Mouse (Mus musculus): Measurements from ENCODE around the gene Ube2g2. TPM values are rescaled to one million over a fixed set of nuclear protein-coding genes. Genes with fewer than 3 reads are reported as not detected.

The Ube2g2 gene
- polyA plus RNA-seq, 1 experiment from 2014 or later, result 53.0 TPM

DNA sequence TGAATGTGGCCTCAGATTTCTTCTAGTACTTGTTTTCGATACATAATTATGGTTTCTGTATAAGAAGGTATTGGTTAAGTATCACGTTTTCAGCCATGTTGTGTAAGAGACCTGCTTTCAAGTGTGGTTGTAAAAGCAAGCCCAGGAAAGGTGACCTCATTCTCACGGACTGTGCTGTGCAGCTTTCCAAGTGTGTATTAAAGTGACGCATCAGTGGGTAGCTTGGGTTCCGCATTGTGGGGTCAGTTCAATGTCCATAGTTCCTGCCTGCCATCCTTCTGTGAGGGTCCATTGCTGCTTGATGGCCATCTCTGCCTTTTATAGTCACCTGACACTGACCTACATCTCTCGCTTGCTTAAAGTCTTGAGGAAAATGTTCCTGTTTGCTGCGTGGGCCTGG is 5.1 kb upstream of the Ube2g2 start:
- H3K9ac ChIP-seq (ENCODE audit: low read length), result no peak overlapping the region

DNA sequence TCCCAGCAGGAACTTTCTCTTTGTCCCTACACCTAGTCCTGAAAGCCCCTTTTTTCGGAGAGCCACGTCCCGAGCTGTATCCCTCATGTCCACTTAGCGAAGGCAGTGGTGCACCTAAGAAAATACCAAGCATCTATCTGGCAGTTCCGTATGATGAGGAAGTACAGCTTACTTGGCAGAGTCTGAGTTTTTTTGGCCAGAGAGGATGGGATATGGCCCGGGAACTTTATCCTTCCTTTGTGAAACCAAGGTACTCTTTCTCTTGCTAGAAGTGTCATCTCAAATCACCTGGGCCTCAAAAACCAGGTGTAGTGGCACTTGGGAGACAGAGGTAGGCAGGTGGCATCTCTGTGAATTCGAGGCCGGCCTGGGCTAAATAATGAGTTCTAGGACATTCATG is 529 bp upstream of the Ube2g2 start:
- Histone ChIP-seq H3K27me3 (ENCODE audit: control insufficient read depth, insufficient read depth, low read length) (no peaks in the 10 kb centered on the region), H3K9ac (ENCODE audit: low read length) (peak overlapping the region; percentile 94), H3K4me1 (ENCODE audit: control insufficient read depth in 2 of 2, insufficient read depth in 2 of 2, low read length in 2 of 2) (peaks cover 14 to 29% of the 10 kb centered on the region in 2 experiments), H3K4me3 (ENCODE audit: control insufficient read depth in 1 of 2, insufficient read depth in 1 of 2, low read depth in 1 of 2, low read length in 2 of 2) (peak overlapping the region; percentile 90 to 98; a peak in 3 of 4 replicates), H3K27ac (replicated peaks in 1 of 2; ENCODE audit: control insufficient read depth in 1 of 2, insufficient read depth in 1 of 2, low read depth in 2 of 2, low read length in 2 of 2) (peak overlapping the region; percentile 60 to 83), H3K4me2 (ENCODE audit: low read length) (peak overlapping the region; percentile 84), H3K36me3 (ENCODE audit: control insufficient read depth, insufficient read depth, low read length) (peaks cover 33% of the 10 kb centered on the region), H3K9me3 (ENCODE audit: control insufficient read depth, low read length) (no peaks in the 10 kb centered on the region)
- WGBS, result 74% methylated on average over 8 of the region's 8 CpGs
- ATAC-seq (ENCODE audit: insufficient number of reproducible peaks, insufficient read depth, low FRiP score, low read depth), result no peak

More for the DNA sequence above, 5.1 kb upstream of the Ube2g2 start:
- Histone ChIP-seq H3K4me3 (ENCODE audit: control insufficient read depth in 1 of 2, insufficient read depth in 1 of 2, low read depth in 1 of 2, low read length in 2 of 2) (no peak overlapping the region), H3K27ac (replicated peaks in 1 of 2; ENCODE audit: control insufficient read depth in 1 of 2, insufficient read depth in 1 of 2, low read depth in 2 of 2, low read length in 2 of 2) (no peak overlapping the region), H3K4me1 (ENCODE audit: control insufficient read depth in 2 of 2, insufficient read depth in 2 of 2, low read length in 2 of 2) (peaks cover 0 to 9% of the 10 kb centered on the region in 2 experiments; a peak in 2 of 4 replicates), H3K9me3 (ENCODE audit: control insufficient read depth, low read length) (no peaks in the 10 kb centered on the region), H3K27me3 (ENCODE audit: control insufficient read depth, insufficient read depth, low read length) (no peaks in the 10 kb centered on the region), H3K4me2 (ENCODE audit: low read length) (no peak overlapping the region), H3K36me3 (ENCODE audit: control insufficient read depth, insufficient read depth, low read length) (peaks cover 59% of the 10 kb centered on the region)
- no peak for ATAC-seq (ENCODE audit: insufficient number of reproducible peaks, insufficient read depth, low FRiP score, low read depth)
- 93% methylated on average over 7 of the region's 7 CpGs for WGBS

DNA sequence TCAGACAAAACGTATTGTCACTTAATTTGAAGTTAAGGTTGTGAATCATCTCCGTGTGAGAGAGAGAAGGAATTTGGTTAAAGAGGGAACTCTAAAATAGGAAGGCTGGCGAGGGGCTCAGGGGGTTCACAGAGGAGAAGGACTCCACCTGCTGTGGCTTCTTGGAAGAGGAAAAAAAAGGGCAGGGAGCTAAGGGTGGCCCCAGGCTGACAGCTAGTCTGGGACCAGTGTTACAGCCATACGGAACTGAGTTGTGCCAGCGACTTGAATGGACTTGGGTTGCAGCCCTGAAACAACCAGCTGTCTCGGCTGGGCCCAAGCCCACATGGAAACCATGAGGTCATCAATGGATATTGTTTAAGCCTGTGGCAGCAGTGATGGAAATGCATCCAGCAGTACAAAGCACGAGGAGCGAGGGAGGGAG is 1.0 kb downstream of the Ube2g2 start:
- Histone ChIP-seq H3K27ac (replicated peaks in 1 of 2; ENCODE audit: control insufficient read depth in 1 of 2, insufficient read depth in 1 of 2, low read depth in 2 of 2, low read length in 2 of 2) (peak overlapping the region; percentile 76 to 83), H3K4me2 (ENCODE audit: low read length) (peak overlapping the region; percentile 84), H3K36me3 (ENCODE audit: control insufficient read depth, insufficient read depth, low read length) (peaks cover 17% of the 10 kb centered on the region), H3K4me1 (ENCODE audit: control insufficient read depth in 2 of 2, insufficient read depth in 2 of 2, low read length in 2 of 2) (peaks cover 14 to 29% of the 10 kb centered on the region in 2 experiments), H3K9me3 (ENCODE audit: control insufficient read depth, low read length) (no peaks in the 10 kb centered on the region), H3K27me3 (ENCODE audit: control insufficient read depth, insufficient read depth, low read length) (no peaks in the 10 kb centered on the region), H3K4me3 (ENCODE audit: control insufficient read depth in 1 of 2, insufficient read depth in 1 of 2, low read depth in 1 of 2, low read length in 2 of 2) (peak overlapping the region; percentile 90 to 98), H3K9ac (ENCODE audit: low read length) (peak overlapping the region; percentile 94)
- no peak for ATAC-seq (ENCODE audit: insufficient number of reproducible peaks, insufficient read depth, low FRiP score, low read depth)
- WGBS, result 9% methylated on average over 8 of the region's 8 CpGs

DNA sequence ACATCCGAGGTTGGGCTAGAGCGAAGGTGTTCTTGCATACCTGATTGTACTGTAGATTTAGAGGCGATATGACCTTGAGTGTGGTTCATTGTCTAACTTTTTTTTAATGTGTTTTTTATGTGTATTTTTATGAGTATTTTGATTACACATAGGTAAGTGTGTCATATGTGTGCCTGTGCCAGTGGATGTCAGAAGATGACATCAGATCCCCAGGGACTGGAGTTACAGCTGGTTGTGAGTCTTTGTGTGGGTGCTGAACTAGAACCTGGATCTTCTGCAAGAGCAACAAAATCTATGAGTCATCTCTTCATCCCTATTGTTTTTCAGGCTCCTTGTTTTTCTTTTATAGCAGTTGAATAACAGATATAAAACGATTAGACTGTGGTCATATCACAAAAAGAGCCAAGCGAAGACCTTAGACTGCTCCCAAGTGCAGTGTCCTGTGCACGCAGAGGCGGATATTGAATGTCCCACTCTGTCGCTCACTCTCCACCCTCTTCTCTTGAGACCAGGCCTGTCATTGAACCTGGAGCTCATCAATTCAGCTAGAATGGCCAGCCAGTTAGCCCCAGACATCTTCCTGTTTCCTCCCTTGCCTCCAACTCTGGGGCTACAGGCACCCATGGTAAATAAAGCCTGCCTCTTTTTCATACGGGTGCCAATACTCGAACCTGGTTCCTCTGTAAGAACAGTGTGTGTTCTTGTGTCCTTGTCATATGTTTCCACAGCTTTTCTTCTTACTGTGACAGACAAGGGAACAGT is 1.7 kb downstream of the Ube2g2 start:
- Histone ChIP-seq H3K36me3 (ENCODE audit: control insufficient read depth, insufficient read depth, low read length) (peaks cover 12% of the 10 kb centered on the region; the same call in 1 of the 2 replicates), H3K27me3 (ENCODE audit: control insufficient read depth, insufficient read depth, low read length) (no peaks in the 10 kb centered on the region), H3K9me3 (ENCODE audit: control insufficient read depth, low read length) (no peaks in the 10 kb centered on the region), H3K4me2 (ENCODE audit: low read length) (peak overlapping the region; percentile 84), H3K9ac (ENCODE audit: low read length) (peak overlapping the region; percentile 94), H3K27ac (replicated peaks in 1 of 2; ENCODE audit: control insufficient read depth in 1 of 2, insufficient read depth in 1 of 2, low read depth in 2 of 2, low read length in 2 of 2) (peak overlapping the region; percentile 78 to 83), H3K4me3 (ENCODE audit: control insufficient read depth in 1 of 2, insufficient read depth in 1 of 2, low read depth in 1 of 2, low read length in 2 of 2) (peak overlapping the region in 1 of 2 experiments; percentile 98; a peak in 2 of 4 replicates), H3K4me1 (ENCODE audit: control insufficient read depth in 2 of 2, insufficient read depth in 2 of 2, low read length in 2 of 2) (peaks cover 14 to 29% of the 10 kb centered on the region in 2 experiments)
- ATAC-seq (ENCODE audit: insufficient number of reproducible peaks, insufficient read depth, low FRiP score, low read depth), result no peak
- WGBS, result 77% methylated on average over 10 of the region's 10 CpGs

DNA sequence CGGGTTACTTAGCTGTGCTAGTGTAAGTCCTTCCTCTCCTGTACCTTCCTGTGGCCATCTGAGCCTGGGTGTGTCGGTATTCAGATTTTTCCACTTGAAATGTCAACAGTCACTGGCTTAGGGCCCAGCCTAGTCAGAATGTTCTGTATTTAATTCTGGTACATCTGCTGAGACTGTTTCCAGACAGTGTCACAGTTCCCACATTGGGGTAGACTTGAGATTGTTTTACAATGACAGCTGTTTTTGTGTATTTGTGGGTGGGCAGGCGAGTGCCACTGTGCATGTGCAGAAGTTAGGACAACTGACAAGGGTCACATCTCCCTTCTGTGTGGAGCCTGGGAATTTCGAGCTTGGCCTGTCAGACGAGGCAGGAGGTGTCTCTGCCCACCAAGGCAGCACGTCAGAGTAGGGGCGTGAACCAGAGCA is 2.5 kb downstream of the Ube2g2 start:
- no peak for ATAC-seq (ENCODE audit: insufficient number of reproducible peaks, insufficient read depth, low FRiP score, low read depth)
- Histone ChIP-seq H3K4me1 (ENCODE audit: control insufficient read depth in 2 of 2, insufficient read depth in 2 of 2, low read length in 2 of 2) (peaks cover 14 to 29% of the 10 kb centered on the region in 2 experiments), H3K4me2 (ENCODE audit: low read length) (peak overlapping the region; percentile 22; the same call in 1 of the 2 replicates), H3K9ac (ENCODE audit: low read length) (peak overlapping the region; percentile 94), H3K9me3 (ENCODE audit: control insufficient read depth, low read length) (no peaks in the 10 kb centered on the region), H3K4me3 (ENCODE audit: control insufficient read depth in 1 of 2, insufficient read depth in 1 of 2, low read depth in 1 of 2, low read length in 2 of 2) (no peak overlapping the region), H3K27me3 (ENCODE audit: control insufficient read depth, insufficient read depth, low read length) (no peaks in the 10 kb centered on the region), H3K36me3 (ENCODE audit: control insufficient read depth, insufficient read depth, low read length) (peaks cover 12% of the 10 kb centered on the region; the same call in 1 of the 2 replicates), H3K27ac (replicated peaks in 1 of 2; ENCODE audit: control insufficient read depth in 1 of 2, insufficient read depth in 1 of 2, low read depth in 2 of 2, low read length in 2 of 2) (peak overlapping the region; percentile 78 to 83)
- WGBS, result 34% methylated on average over 7 of the region's 7 CpGs

DNA sequence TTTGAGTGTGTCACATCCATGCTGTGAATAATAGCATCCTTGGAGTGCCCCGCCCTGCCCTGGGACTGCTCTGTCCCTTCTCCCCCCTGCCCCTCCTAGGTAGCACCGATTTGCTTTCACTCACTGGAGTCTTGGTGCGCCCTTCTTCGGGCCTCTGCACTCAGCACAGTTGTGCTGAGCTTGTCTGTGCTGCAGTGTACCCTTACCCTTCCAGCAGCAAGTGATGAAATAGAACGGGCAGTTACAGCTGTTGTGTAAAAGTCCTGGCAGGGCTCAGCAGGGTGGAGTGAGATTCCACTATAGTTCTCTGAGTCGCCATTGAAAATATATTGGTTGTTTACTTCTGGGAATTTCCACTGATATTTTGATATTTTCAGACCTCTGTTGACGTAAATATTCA is 4.0 kb downstream of the Ube2g2 start:
- no peak overlapping the region for H3K4me2 ChIP-seq (ENCODE audit: low read length)
- H3K4me1 ChIP-seq (ENCODE audit: control insufficient read depth in 2 of 2, insufficient read depth in 2 of 2, low read length in 2 of 2), result peaks cover 14 to 29% of the 10 kb centered on the region in 2 experiments
- no peak for ATAC-seq (ENCODE audit: insufficient number of reproducible peaks, insufficient read depth, low FRiP score, low read depth)
- peaks cover 13% of the 10 kb centered on the region for H3K36me3 ChIP-seq (ENCODE audit: control insufficient read depth, insufficient read depth, low read length)
- WGBS, result 82% methylated on average over 7 of the region's 7 CpGs
- H3K4me3 ChIP-seq (ENCODE audit: control insufficient read depth in 1 of 2, insufficient read depth in 1 of 2, low read depth in 1 of 2, low read length in 2 of 2), result no peak overlapping the region
- H3K27ac ChIP-seq (replicated peaks in 1 of 2; ENCODE audit: control insufficient read depth in 1 of 2, insufficient read depth in 1 of 2, low read depth in 2 of 2, low read length in 2 of 2), result no peak overlapping the region
- no peaks in the 10 kb centered on the region for H3K9me3 ChIP-seq (ENCODE audit: control insufficient read depth, low read length)
- H3K27me3 ChIP-seq (ENCODE audit: control insufficient read depth, insufficient read depth, low read length), result no peaks in the 10 kb centered on the region
- no peak overlapping the region for H3K9ac ChIP-seq (ENCODE audit: low read length)

DNA sequence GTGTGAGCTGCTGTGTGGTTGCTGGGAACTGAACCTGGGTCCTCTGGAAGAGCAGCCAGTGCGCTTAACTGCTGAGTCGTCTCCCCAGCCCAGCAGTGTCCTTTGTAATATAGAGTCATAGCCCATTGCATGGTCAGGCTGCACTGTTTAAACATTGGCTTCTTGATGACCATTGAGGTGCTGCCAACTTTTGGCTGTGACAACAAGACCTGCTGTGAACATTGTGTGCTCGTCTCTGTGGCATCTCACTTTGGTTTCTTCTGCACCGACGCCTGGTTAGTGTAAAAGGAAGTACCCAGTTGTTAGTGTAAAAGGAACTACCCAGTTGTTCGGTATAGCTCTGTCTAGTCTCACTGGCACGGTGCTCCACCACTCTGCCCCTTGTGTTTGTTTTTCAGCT is 4.5 kb downstream of the Ube2g2 start:
- Histone ChIP-seq H3K27me3 (ENCODE audit: control insufficient read depth, insufficient read depth, low read length) (no peaks in the 10 kb centered on the region), H3K9me3 (ENCODE audit: control insufficient read depth, low read length) (no peaks in the 10 kb centered on the region), H3K4me1 (ENCODE audit: control insufficient read depth in 2 of 2, insufficient read depth in 2 of 2, low read length in 2 of 2) (peaks cover 14 to 29% of the 10 kb centered on the region in 2 experiments), H3K9ac (ENCODE audit: low read length) (no peak overlapping the region), H3K4me3 (ENCODE audit: control insufficient read depth in 1 of 2, insufficient read depth in 1 of 2, low read depth in 1 of 2, low read length in 2 of 2) (no peak overlapping the region), H3K4me2 (ENCODE audit: low read length) (no peak overlapping the region), H3K27ac (replicated peaks in 1 of 2; ENCODE audit: control insufficient read depth in 1 of 2, insufficient read depth in 1 of 2, low read depth in 2 of 2, low read length in 2 of 2) (no peak overlapping the region), H3K36me3 (ENCODE audit: control insufficient read depth, insufficient read depth, low read length) (peaks cover 19% of the 10 kb centered on the region)
- WGBS, result 65% methylated on average over 7 of the region's 7 CpGs
- no peak for ATAC-seq (ENCODE audit: insufficient number of reproducible peaks, insufficient read depth, low FRiP score, low read depth)
